Mouse (Mus musculus): ENCODE results near the gene Pygm. TPM values are rescaled to one million over a fixed set of nuclear protein-coding genes. Genes with fewer than 3 reads are reported as not detected.

Pygm gene
- polyA plus RNA-seq, 1 experiment: 1.2 TPM

- H3K36me3 ChIP-seq (ENCODE audit: control insufficient read depth, insufficient read depth): peaks cover 20% of the 10 kb centered on the region
- no peak overlapping the region for H3ac ChIP-seq (ENCODE audit: control insufficient read depth, insufficient read length, low read depth)
Observed at GRCm38 (mm10) chr19:6343066-6343925, 40.9 kb upstream of the Pygm start.

GRCm38 (mm10) chr19:6343996-6344395 is 40.2 kb upstream of the Pygm start:
- H3K4me3 ChIP-seq (ENCODE audit: insufficient read depth, poor library complexity, severe bottlenecking): no peak overlapping the region
- peaks cover 13% of the 10 kb centered on the region for H3K36me3 ChIP-seq (ENCODE audit: control insufficient read depth, insufficient read depth)
- H3ac ChIP-seq (ENCODE audit: control insufficient read depth, insufficient read length, low read depth): no peak overlapping the region
- no peaks in the 10 kb centered on the region for H3K79me2 ChIP-seq (ENCODE audit: control insufficient read depth, insufficient read depth)
- H3K27me3 ChIP-seq (ENCODE audit: control insufficient read depth, insufficient read depth, insufficient read length): no peaks in the 10 kb centered on the region
- H3K79me3 ChIP-seq (ENCODE audit: low read depth): no peaks in the 10 kb centered on the region
- TF ChIP-seq MYOD1 (IDR thresholded peaks at IDR 0.05; ENCODE audit: control insufficient read depth, insufficient read length, low read depth): no peak
- no peak for TF ChIP-seq CTCF (IDR thresholded peaks at IDR 0.05; ENCODE audit: control insufficient read depth, insufficient read depth, insufficient read length)
- no peak for TF ChIP-seq MAX (IDR thresholded peaks at IDR 0.05)
- no peak for TF ChIP-seq USF1 (IDR thresholded peaks at IDR 0.05; ENCODE audit: low read depth)
- TF ChIP-seq CEBPB (IDR thresholded peaks at IDR 0.05; ENCODE audit: low read depth): no peak
- no peak for TF ChIP-seq MYOG (IDR thresholded peaks at IDR 0.05; ENCODE audit: control insufficient read depth, extremely low read depth, insufficient read length)

More at GRCm38 (mm10) chr19:6343066-6343925, 40.9 kb upstream of the Pygm start:
- no peak for TF ChIP-seq MYOG (IDR thresholded peaks at IDR 0.05; ENCODE audit: control insufficient read depth, extremely low read depth, insufficient read length)
- TF ChIP-seq FOSL1 (IDR thresholded peaks at IDR 0.05; ENCODE audit: insufficient read depth, low read length, poor library complexity, severe bottlenecking): no peak
- no peak for TF ChIP-seq CTCF (IDR thresholded peaks at IDR 0.05; ENCODE audit: control insufficient read depth, insufficient read depth, insufficient read length)
- TF ChIP-seq MAX (IDR thresholded peaks at IDR 0.05): no peak
- TF ChIP-seq USF1 (IDR thresholded peaks at IDR 0.05; ENCODE audit: low read depth): no peak
- TF ChIP-seq CEBPB (IDR thresholded peaks at IDR 0.05; ENCODE audit: low read depth): no peak
- TF ChIP-seq MYOD1 (IDR thresholded peaks at IDR 0.05; ENCODE audit: control insufficient read depth, insufficient read length, low read depth): no peak
- Histone ChIP-seq H3K79me3 (ENCODE audit: low read depth) (no peaks in the 10 kb centered on the region), H3K27me3 (ENCODE audit: control insufficient read depth, insufficient read depth, insufficient read length) (no peaks in the 10 kb centered on the region), H3K4me3 (ENCODE audit: insufficient read depth, poor library complexity, severe bottlenecking) (no peak overlapping the region), H3K79me2 (ENCODE audit: control insufficient read depth, insufficient read depth) (no peaks in the 10 kb centered on the region)

GRCm38 (mm10) chr19:6346023-6346422 is 38.2 kb upstream of the Pygm start:
- Histone ChIP-seq H3K36me3 (ENCODE audit: control insufficient read depth, insufficient read depth) (no peaks in the 10 kb centered on the region), H3K27me3 (ENCODE audit: control insufficient read depth, insufficient read depth, insufficient read length) (no peaks in the 10 kb centered on the region), H3K79me2 (ENCODE audit: control insufficient read depth, insufficient read depth) (no peaks in the 10 kb centered on the region), H3K4me3 (ENCODE audit: insufficient read depth, poor library complexity, severe bottlenecking) (no peak overlapping the region), H3ac (ENCODE audit: control insufficient read depth, insufficient read length, low read depth) (no peak overlapping the region), H3K79me3 (ENCODE audit: low read depth) (no peaks in the 10 kb centered on the region)
- TF ChIP-seq MYOG (IDR thresholded peaks at IDR 0.05; ENCODE audit: control insufficient read depth, extremely low read depth, insufficient read length): no peak
- TF ChIP-seq CEBPB (IDR thresholded peaks at IDR 0.05; ENCODE audit: low read depth): no peak
- no peak for TF ChIP-seq CTCF (IDR thresholded peaks at IDR 0.05; ENCODE audit: control insufficient read depth, insufficient read depth, insufficient read length)
- TF ChIP-seq FOSL1 (IDR thresholded peaks at IDR 0.05; ENCODE audit: insufficient read depth, low read length, poor library complexity, severe bottlenecking): no peak
- no peak for TF ChIP-seq USF1 (IDR thresholded peaks at IDR 0.05; ENCODE audit: low read depth)
- no peak for TF ChIP-seq MYOD1 (IDR thresholded peaks at IDR 0.05; ENCODE audit: control insufficient read depth, insufficient read length, low read depth)
- no peak for TF ChIP-seq MAX (IDR thresholded peaks at IDR 0.05)

GRCm38 (mm10) chr19:6346661-6347060 is 37.5 kb upstream of the Pygm start:
- no peaks in the 10 kb centered on the region for H3K36me3 ChIP-seq (ENCODE audit: control insufficient read depth, insufficient read depth)

GRCm38 (mm10) chr19:6347615-6348014 is 36.6 kb upstream of the Pygm start:
- H3K79me2 ChIP-seq (ENCODE audit: control insufficient read depth, insufficient read depth): no peaks in the 10 kb centered on the region
- no peak overlapping the region for H3K4me3 ChIP-seq (ENCODE audit: insufficient read depth, poor library complexity, severe bottlenecking)
- no peaks in the 10 kb centered on the region for H3K27me3 ChIP-seq (ENCODE audit: control insufficient read depth, insufficient read depth, insufficient read length)
- H3K36me3 ChIP-seq (ENCODE audit: control insufficient read depth, insufficient read depth): no peaks in the 10 kb centered on the region
- no peaks in the 10 kb centered on the region for H3K79me3 ChIP-seq (ENCODE audit: low read depth)
- H3ac ChIP-seq (ENCODE audit: control insufficient read depth, insufficient read length, low read depth): no peak overlapping the region
- TF ChIP-seq FOSL1 (IDR thresholded peaks at IDR 0.05; ENCODE audit: insufficient read depth, low read length, poor library complexity, severe bottlenecking): no peak
- TF ChIP-seq USF1 (IDR thresholded peaks at IDR 0.05; ENCODE audit: low read depth): no peak
- TF ChIP-seq CEBPB (IDR thresholded peaks at IDR 0.05; ENCODE audit: low read depth): no peak
- TF ChIP-seq MYOG (IDR thresholded peaks at IDR 0.05; ENCODE audit: control insufficient read depth, extremely low read depth, insufficient read length): no peak
- TF ChIP-seq MYOD1 (IDR thresholded peaks at IDR 0.05; ENCODE audit: control insufficient read depth, insufficient read length, low read depth): no peak
- TF ChIP-seq CTCF (IDR thresholded peaks at IDR 0.05; ENCODE audit: control insufficient read depth, insufficient read depth, insufficient read length): no peak
- TF ChIP-seq MAX (IDR thresholded peaks at IDR 0.05): no peak

More at GRCm38 (mm10) chr19:6346661-6347060, 37.5 kb upstream of the Pygm start:
- H3K79me2 ChIP-seq (ENCODE audit: control insufficient read depth, insufficient read depth): no peaks in the 10 kb centered on the region
- TF ChIP-seq MYOD1 (IDR thresholded peaks at IDR 0.05; ENCODE audit: control insufficient read depth, insufficient read length, low read depth) (no peak), MAX (IDR thresholded peaks at IDR 0.05) (no peak), CTCF (IDR thresholded peaks at IDR 0.05; ENCODE audit: control insufficient read depth, insufficient read depth, insufficient read length) (no peak), FOSL1 (IDR thresholded peaks at IDR 0.05; ENCODE audit: insufficient read depth, low read length, poor library complexity, severe bottlenecking) (no peak)
- H3K4me3 ChIP-seq (ENCODE audit: insufficient read depth, poor library complexity, severe bottlenecking): no peak overlapping the region
- H3K79me3 ChIP-seq (ENCODE audit: low read depth): no peaks in the 10 kb centered on the region
- H3ac ChIP-seq (ENCODE audit: control insufficient read depth, insufficient read length, low read depth): no peak overlapping the region
- no peaks in the 10 kb centered on the region for H3K27me3 ChIP-seq (ENCODE audit: control insufficient read depth, insufficient read depth, insufficient read length)

Data from C2C12 (cell line).